ENCODE assay signal across 8 mouse cellular contexts in genomic region chr12:51784842-51785241, GRCm38 (mm10). TPM values are rescaled to one million over a fixed set of nuclear protein-coding genes. Genes with fewer than 3 reads are reported as not detected.
DNase-seq lines count a peak whose midpoint lies in the region; ATAC-seq and TF ChIP-seq lines count a peak whose summit lies in the region.

No protein-coding gene starts in this region.

- TF ChIP-seq CTCF in brain, embryonic 14.5 days (IDR thresholded peaks at IDR 0.05; ENCODE audit: borderline replicate concordance, extremely low read depth, insufficient read depth, insufficient read length) = peak; percentile 57; the same call in 1 of the 2 replicates
- TF ChIP-seq CTCF in lung, embryonic 14.5 days (IDR thresholded peaks at IDR 0.05; ENCODE audit: low read depth) = peak; percentile 60

- intact Hi-C loops in heart, postnatal 25 days (cut with DNase I) = no loop called here

- H3K27ac ChIP-seq in hindbrain, embryonic 11.5 days (ENCODE audit: low read depth, low read length) = no peak overlapping the region
- H3K27ac ChIP-seq in hindbrain, embryonic 12.5 days = no peak overlapping the region
- H3K27ac ChIP-seq in lung, embryonic 14.5 days (ENCODE audit: low read depth) = no peak overlapping the region

- H3K9ac ChIP-seq in hindbrain, embryonic 11.5 days (ENCODE audit: low read depth, low read length) = no peak overlapping the region
- no peak overlapping the region for H3K9ac ChIP-seq in hindbrain, embryonic 12.5 days
- no peak overlapping the region for H3K9ac ChIP-seq in lung, embryonic 14.5 days

- no peaks in the 10 kb centered on the region for H3K4me1 ChIP-seq in hindbrain, embryonic 11.5 days (replicated peaks; ENCODE audit: control insufficient read depth, insufficient read depth, low read length)
- H3K4me1 ChIP-seq in hindbrain, embryonic 12.5 days = no peaks in the 10 kb centered on the region
- H3K4me1 ChIP-seq in lung, embryonic 14.5 days (ENCODE audit: insufficient read depth) = no peaks in the 10 kb centered on the region

- no peaks in the 10 kb centered on the region for H3K27me3 ChIP-seq in hindbrain, embryonic 11.5 days (ENCODE audit: control insufficient read depth, insufficient read depth, low read length)
- no peaks in the 10 kb centered on the region for H3K27me3 ChIP-seq in hindbrain, embryonic 12.5 days
- H3K27me3 ChIP-seq in lung, embryonic 14.5 days (ENCODE audit: insufficient read depth, low read length) = no peaks in the 10 kb centered on the region

- peaks cover 8% of the 10 kb centered on the region; the same call in 1 of the 2 replicates for H3K36me3 ChIP-seq in hindbrain, embryonic 11.5 days (ENCODE audit: control insufficient read depth, insufficient read depth, low read length)
- peaks cover 68% of the 10 kb centered on the region for H3K36me3 ChIP-seq in hindbrain, embryonic 12.5 days
- peaks cover 88% of the 10 kb centered on the region for H3K36me3 ChIP-seq in lung, embryonic 14.5 days (ENCODE audit: insufficient read depth)

- H3K4me2 ChIP-seq in hindbrain, embryonic 11.5 days (replicated peaks; ENCODE audit: low read depth, low read length) = no peak overlapping the region
- no peak overlapping the region for H3K4me2 ChIP-seq in hindbrain, embryonic 12.5 days (replicated peaks)
- H3K4me2 ChIP-seq in lung, embryonic 14.5 days = no peak overlapping the region

- TF ChIP-seq POLR2A in brain, embryonic 14.5 days (IDR thresholded peaks at IDR 0.05; ENCODE audit: borderline replicate concordance, extremely low read depth, insufficient read depth, insufficient read length, poor library complexity, severe bottlenecking) = no peak

- no peak overlapping the region for H3K4me3 ChIP-seq in hindbrain, embryonic 11.5 days (ENCODE audit: low read depth, low read length)
- no peak overlapping the region for H3K4me3 ChIP-seq in hindbrain, embryonic 12.5 days
- H3K4me3 ChIP-seq in lung, embryonic 14.5 days (ENCODE audit: low read depth, low read length) = no peak overlapping the region

- no peak for ATAC-seq in hindbrain, embryonic 11.5 days (ENCODE audit: low FRiP score)
- no peak for ATAC-seq in hindbrain, embryonic 12.5 days (ENCODE audit: low FRiP score)
- no peak for ATAC-seq in lung, embryonic 14.5 days (ENCODE audit: insufficient read depth)
- no peak for ATAC-seq in monocyte, adult 5-6 weeks (replicated peaks; ENCODE audit: insufficient number of reproducible peaks, low FRiP score, low TSS enrichment, poor library complexity, severe bottlenecking)

- WGBS in hindbrain, embryonic 11.5 days = 91% methylated on average over 7 of the region's 7 CpGs
- WGBS in hindbrain, embryonic 12.5 days = 94% methylated on average over 7 of the region's 7 CpGs
- 91% methylated on average over 7 of the region's 7 CpGs for WGBS in lung, embryonic 14.5 days

- peak; percentile 49 for DNase-seq in hindbrain, embryonic 11.5 days (ENCODE audit: low spot score)
- DNase-seq in CD4-positive, CD25-positive, alpha-beta regulatory T cell, adult 2 months (ENCODE audit: low read depth, low spot score) = peak; percentile 76
- peak; percentile 17 for DNase-seq in brain, embryonic 14.5 days (ENCODE audit: low read depth)
- peak; percentile 57 for DNase-seq in lung, embryonic 14.5 days
- DNase-seq in layer of hippocampus, adult 11-12 months (ENCODE audit: low spot score) = no peak
- DNase-seq in heart, postnatal 25 days (ENCODE audit: low spot score) = no peak

- H3K9me3 ChIP-seq in hindbrain, embryonic 11.5 days (ENCODE audit: control insufficient read depth, low read length) = no peaks in the 10 kb centered on the region
- no peaks in the 10 kb centered on the region for H3K9me3 ChIP-seq in hindbrain, embryonic 12.5 days (replicated peaks)
- no peaks in the 10 kb centered on the region for H3K9me3 ChIP-seq in lung, embryonic 14.5 days (ENCODE audit: low read depth, low read length)

RNA-seq across cellular contexts. Expression of gene Hectd1, which starts 44.5 kb away (rescaled TPM):
- 35.0 and 44.5 TPM in 2 replicates for polyA plus RNA-seq in hindbrain, embryonic 11.5 days (2014; fragmentation: Nextera tagmentation; extraction: Ambion mirVana)
- 40.9 and 42.8 TPM in 2 replicates for polyA plus RNA-seq in hindbrain, embryonic 12.5 days (2016; fragmentation: Nextera tagmentation; extraction: Ambion mirVana)
- 32.4 and 44.4 TPM in 2 replicates for polyA plus RNA-seq in brain, embryonic 14.5 days (2012; rRNA removed)
- polyA plus RNA-seq in lung, embryonic 14.5 days (2014; fragmentation: Nextera tagmentation; extraction: Ambion mirVana) = 46.6 and 46.8 TPM in 2 replicates
- 10 to 100 TPM; 76.9 to 84.5 TPM for total RNA-seq in heart, postnatal 25 days (2021)
- 179 to 243 TPM (median 180 TPM) in 3 replicates for total RNA-seq in monocyte, adult 5-6 weeks (2017)

Comparison
In these comparisons a context has a peak if more than half of its experiments do, and no peak if none do; other contexts are left out.
1. DNase-seq: peak in hindbrain, embryonic 11.5 days (single experiment), CD4-positive, CD25-positive, alpha-beta regulatory T cell, adult 2 months (single experiment), brain, embryonic 14.5 days (single experiment) and lung, embryonic 14.5 days (single experiment); none in layer of hippocampus, adult 11-12 months (single experiment) and heart, postnatal 25 days (single experiment).